Mouse (Mus musculus): ENCODE measurements around the gene Zfp280d. TPM values are rescaled to one million over a fixed set of nuclear protein-coding genes. Genes with fewer than 3 reads are reported as not detected.

The Zfp280d gene
- polyA plus RNA-seq (2016; fragmentation: Nextera tagmentation; extraction: Ambion mirVana) = 50.3 and 53.0 TPM in 2 replicates

GRCm38 (mm10) chr9:72274677-72275076, at the start of gene Zfp280d:
Gene Zfp280d (plus strand): TSS chr9:72274860.
- Histone ChIP-seq H3K9me3 (peaks cover 5% of the 10 kb centered on the region; the same call in 1 of the 2 replicates), H3K27ac (replicated peaks) (peak within 1 kb of the TSS; percentile 99), H3K36me3 (replicated peaks) (no peaks in the 10 kb centered on the region), H3K4me1 (peaks cover 16% of the 10 kb centered on the region), H3K4me3 (peak within 1 kb of the TSS; percentile 81), H3K27me3 (replicated peaks; ENCODE audit: low read depth, poor library complexity, severe bottlenecking) (no peaks in the 10 kb centered on the region)
- DNase-seq (ENCODE audit: low spot score) = peak; percentile 95
- WGBS = 1% methylated on average over 49 of the region's 57 CpGs

GRCm38 (mm10) chr9:72226536-72226935, 48.1 kb upstream of the Zfp280d start:
- no peaks in the 10 kb centered on the region for H3K4me1 ChIP-seq
- H3K9me3 ChIP-seq = peaks cover 3% of the 10 kb centered on the region
- no peaks in the 10 kb centered on the region for H3K27me3 ChIP-seq (replicated peaks; ENCODE audit: low read depth, poor library complexity, severe bottlenecking)
- H3K27ac ChIP-seq (replicated peaks) = no peak overlapping the region
- H3K4me3 ChIP-seq = no peak overlapping the region
- 88% methylated on average over 6 of the region's 6 CpGs for WGBS
- H3K36me3 ChIP-seq (replicated peaks) = no peaks in the 10 kb centered on the region
- no peak for DNase-seq (ENCODE audit: low spot score)

- no peak for DNase-seq (ENCODE audit: low spot score)
- Histone ChIP-seq H3K27me3 (replicated peaks; ENCODE audit: low read depth, poor library complexity, severe bottlenecking) (no peaks in the 10 kb centered on the region), H3K36me3 (replicated peaks) (no peaks in the 10 kb centered on the region), H3K4me3 (no peak overlapping the region), H3K4me1 (no peaks in the 10 kb centered on the region), H3K27ac (replicated peaks) (no peak overlapping the region), H3K9me3 (peaks cover 3% of the 10 kb centered on the region; the same call in 1 of the 2 replicates)
- 86% methylated on average over 1 of the region's 1 CpGs for WGBS
These were observed 22.0 kb upstream of the Zfp280d start for GRCm38 (mm10) chr9:72252656-72253055.

GRCm38 (mm10) chr9:72255227-72255626, 19.4 kb upstream of the Zfp280d start:
- Histone ChIP-seq H3K36me3 (replicated peaks) (no peaks in the 10 kb centered on the region), H3K9me3 (no peaks in the 10 kb centered on the region), H3K27ac (replicated peaks) (no peak overlapping the region), H3K4me3 (no peak overlapping the region), H3K27me3 (replicated peaks; ENCODE audit: low read depth, poor library complexity, severe bottlenecking) (no peaks in the 10 kb centered on the region), H3K4me1 (no peaks in the 10 kb centered on the region)
- 89% methylated on average over 1 of the region's 1 CpGs for WGBS
- no peak for DNase-seq (ENCODE audit: low spot score)

GRCm38 (mm10) chr9:72256646-72257045, 18.0 kb upstream of the Zfp280d start:
- no peak for DNase-seq (ENCODE audit: low spot score)
- H3K36me3 ChIP-seq (replicated peaks) = no peaks in the 10 kb centered on the region
- H3K4me1 ChIP-seq = no peaks in the 10 kb centered on the region
- WGBS = 88% methylated on average over 3 of the region's 3 CpGs
- H3K4me3 ChIP-seq = no peak overlapping the region
- H3K27me3 ChIP-seq (replicated peaks; ENCODE audit: low read depth, poor library complexity, severe bottlenecking) = no peaks in the 10 kb centered on the region
- no peak overlapping the region for H3K27ac ChIP-seq (replicated peaks)
- no peaks in the 10 kb centered on the region for H3K9me3 ChIP-seq

- Histone ChIP-seq H3K4me3 (no peak overlapping the region), H3K9me3 (peaks cover 5% of the 10 kb centered on the region; the same call in 1 of the 2 replicates), H3K27ac (replicated peaks) (no peak overlapping the region), H3K4me1 (no peaks in the 10 kb centered on the region), H3K36me3 (replicated peaks) (no peaks in the 10 kb centered on the region), H3K27me3 (replicated peaks; ENCODE audit: low read depth, poor library complexity, severe bottlenecking) (no peaks in the 10 kb centered on the region)
- 27% methylated on average over 7 of the region's 7 CpGs for WGBS
- no peak for DNase-seq (ENCODE audit: low spot score)
These were observed 14.3 kb upstream of the Zfp280d start for GRCm38 (mm10) chr9:72260337-72260736.

- H3K27me3 ChIP-seq (replicated peaks; ENCODE audit: low read depth, poor library complexity, severe bottlenecking) = no peaks in the 10 kb centered on the region
- no peak for DNase-seq (ENCODE audit: low spot score)
- H3K36me3 ChIP-seq (replicated peaks) = no peaks in the 10 kb centered on the region
- peaks cover 13% of the 10 kb centered on the region; the same call in 1 of the 2 replicates for H3K9me3 ChIP-seq
- no peak overlapping the region for H3K27ac ChIP-seq (replicated peaks)
- 79% methylated on average over 3 of the region's 3 CpGs for WGBS
- H3K4me1 ChIP-seq = no peaks in the 10 kb centered on the region
- H3K4me3 ChIP-seq = no peak overlapping the region
These were observed 9.8 kb upstream of the Zfp280d start for GRCm38 (mm10) chr9:72264859-72265258.

GRCm38 (mm10) chr9:72270146-72270545, 4.5 kb upstream of the Zfp280d start:
- no peak for DNase-seq (ENCODE audit: low spot score)

GRCm38 (mm10) chr9:72273646-72274410, 832 bp upstream of the Zfp280d start:
- Histone ChIP-seq H3K27ac (replicated peaks) (no peak overlapping the region), H3K4me3 (no peak overlapping the region), H3K36me3 (replicated peaks) (no peaks in the 10 kb centered on the region), H3K27me3 (replicated peaks; ENCODE audit: low read depth, poor library complexity, severe bottlenecking) (no peaks in the 10 kb centered on the region), H3K4me1 (peaks cover 16% of the 10 kb centered on the region), H3K9me3 (peaks cover 9% of the 10 kb centered on the region; the same call in 1 of the 2 replicates)
- 74% methylated on average over 7 of the region's 7 CpGs for WGBS
- DNase-seq (ENCODE audit: low spot score) = no peak

More at GRCm38 (mm10) chr9:72270146-72270545, 4.5 kb upstream of the Zfp280d start:
- H3K4me1 ChIP-seq = 0 out of 2 replicates have a peak, but pooled peaks cover 4% of the 10 kb centered on the region
- H3K36me3 ChIP-seq (replicated peaks) = no peaks in the 10 kb centered on the region
- H3K27me3 ChIP-seq (replicated peaks; ENCODE audit: low read depth, poor library complexity, severe bottlenecking) = no peaks in the 10 kb centered on the region
- H3K27ac ChIP-seq (replicated peaks) = no peak overlapping the region
- 95% methylated on average over 1 of the region's 1 CpGs for WGBS
- peaks cover 13% of the 10 kb centered on the region; the same call in 1 of the 2 replicates for H3K9me3 ChIP-seq
- H3K4me3 ChIP-seq = no peak overlapping the region

GRCm38 (mm10) chr9:72275101-72275978, 680 bp downstream of the Zfp280d start:
- H3K36me3 ChIP-seq (replicated peaks) = peaks cover 6% of the 10 kb centered on the region
- 3% methylated on average over 70 of the region's 70 CpGs for WGBS

GRCm38 (mm10) chr9:72275979-72276500, 1.4 kb downstream of the Zfp280d start:
- no peak for DNase-seq (ENCODE audit: low spot score)
- Histone ChIP-seq H3K4me3 (peak overlapping the region; percentile 81), H3K27me3 (replicated peaks; ENCODE audit: low read depth, poor library complexity, severe bottlenecking) (no peaks in the 10 kb centered on the region), H3K27ac (replicated peaks) (peak overlapping the region; percentile 99), H3K4me1 (peaks cover 16% of the 10 kb centered on the region), H3K36me3 (replicated peaks) (peaks cover 12% of the 10 kb centered on the region), H3K9me3 (peaks cover 5% of the 10 kb centered on the region; the same call in 1 of the 2 replicates)
- 58% methylated on average over 8 of the region's 8 CpGs for WGBS

More at GRCm38 (mm10) chr9:72275101-72275978, 680 bp downstream of the Zfp280d start:
- H3K27ac ChIP-seq (replicated peaks) = peak overlapping the region; percentile 99
- H3K9me3 ChIP-seq = peaks cover 5% of the 10 kb centered on the region; the same call in 1 of the 2 replicates
- peak; percentile 73 for DNase-seq (ENCODE audit: low spot score)
- H3K27me3 ChIP-seq (replicated peaks; ENCODE audit: low read depth, poor library complexity, severe bottlenecking) = no peaks in the 10 kb centered on the region
- H3K4me1 ChIP-seq = peaks cover 16% of the 10 kb centered on the region
- H3K4me3 ChIP-seq = peak overlapping the region; percentile 81

- no peak overlapping the region for H3K27ac ChIP-seq (replicated peaks)
- H3K36me3 ChIP-seq (replicated peaks) = peaks cover 17% of the 10 kb centered on the region
- H3K4me1 ChIP-seq = peaks cover 16% of the 10 kb centered on the region
- no peak for DNase-seq (ENCODE audit: low spot score)
- H3K4me3 ChIP-seq = peak overlapping the region; percentile 81; the same call in 1 of the 2 replicates
- peaks cover 7% of the 10 kb centered on the region; the same call in 1 of the 2 replicates for H3K9me3 ChIP-seq
- no peaks in the 10 kb centered on the region for H3K27me3 ChIP-seq (replicated peaks; ENCODE audit: low read depth, poor library complexity, severe bottlenecking)
These were observed 2.3 kb downstream of the Zfp280d start for GRCm38 (mm10) chr9:72276941-72277340.

Data from embryonic facial prominence, embryonic 10.5 days (tissue).